Mouse (Mus musculus) heart, embryonic 14.5 days (tissue): ENCODE results near the gene Vmn1r104. TPM values are rescaled to one million over a fixed set of nuclear protein-coding genes. Genes with fewer than 3 reads are reported as not detected.
"Not testable (repeated sequence)": the region's sequence is repeated elsewhere in the genome, so short reads cannot be mapped to it uniquely, and the experiment has no call there.

Experiments
- ATAC-seq: fragments of 200-750 bp; cut with Nextera tagmentation; 2 replicates; pipeline ENCODE4 v1.8.0; 2017; ENCODE audit warnings: low read depth, moderate TSS enrichment; ENCODE audit not compliant: insufficient number of reproducible peaks, insufficient read depth, low FRiP score
- H3K27ac ChIP-seq, 2 experiments: fragments of 200-500 bp in 1 of 2; fragments of 300-500 bp in 1 of 2; sonication (generic) in 1 of 2; replicated peaks in 1 of 2; 2 replicates each; pipeline ENCODE4 v1.5.1; 2012 to 2014; ENCODE audit warnings: low read depth in 2 of 2, low read length in 2 of 2, control low read depth in 1 of 2, mild to moderate bottlenecking in 1 of 2, mixed read lengths in 1 of 2; ENCODE audit not compliant: control insufficient read depth in 1 of 2, insufficient read depth in 1 of 2
- H3K27me3 ChIP-seq: fragments of 300-500 bp; sonication (generic); 2 replicates; pipeline ENCODE4 v1.6.1; 2014; ENCODE audit warnings: mild to moderate bottlenecking, low read length, control low read depth; ENCODE audit not compliant: control insufficient read depth, insufficient read depth
- H3K36me3 ChIP-seq: fragments of 300-500 bp; sonication (generic); 2 replicates; pipeline ENCODE4 v1.6.1; 2014; ENCODE audit warnings: mild to moderate bottlenecking, control low read depth, low read length, mixed read lengths; ENCODE audit not compliant: control insufficient read depth, insufficient read depth
- H3K4me1 ChIP-seq, 2 experiments: fragments of 200-500 bp in 1 of 2; fragments of 300-500 bp in 1 of 2; sonication (generic) in 1 of 2; 2 replicates each; pipeline ENCODE4 v1.6.1; 2012 to 2014; ENCODE audit warnings: low read length in 2 of 2, control low read depth in 1 of 2, mixed read lengths in 1 of 2; ENCODE audit not compliant: control insufficient read depth in 2 of 2, insufficient read depth in 2 of 2
- H3K4me2 ChIP-seq: fragments of 300-500 bp; sonication (generic); 2 replicates; pipeline ENCODE4 v1.6.1; 2014; ENCODE audit warnings: mild to moderate bottlenecking, low read length
- H3K4me3 ChIP-seq, 2 experiments: fragments of 200-500 bp in 1 of 2; fragments of 300-500 bp in 1 of 2; sonication (generic) in 1 of 2; 2 replicates each; pipeline ENCODE4 v1.5.1; 2012 to 2014; ENCODE audit warnings: low read length in 2 of 2, mild to moderate bottlenecking in 2 of 2, control low read depth in 1 of 2, low read depth in 1 of 2, moderate library complexity in 1 of 2; ENCODE audit not compliant: control insufficient read depth in 1 of 2, insufficient read depth in 1 of 2
- H3K9ac ChIP-seq: fragments of 300-500 bp; sonication (generic); 2 replicates; pipeline ENCODE4 v1.6.1; 2014; ENCODE audit warnings: mild to moderate bottlenecking, low read length
- H3K9me3 ChIP-seq: fragments of 300-500 bp; sonication (generic); 2 replicates; pipeline ENCODE4 v1.6.1; 2016; ENCODE audit warnings: low read length, control low read depth; ENCODE audit not compliant: control insufficient read depth
- WGBS: fragments of 180-500 bp; shearing (Covaris S2); extraction: QIAGEN DNeasy Blood & Tissue Kit; methylation state at CpG from one replicate; pipeline ENCODE4 v1.1.7; 2014; 5-methylcytosine and 5-hydroxymethylcytosine counted together
- polyA plus RNA-seq: library from polyadenylated mRNA; unstranded; fragments of >200 nt; fragmentation: Nextera tagmentation; extraction: Ambion mirVana; gene quantifications from 2 replicates; pipeline ENCODE4 v1.2.1, GENCODE M21; 2014

The Vmn1r104 gene
- not detected in 2 replicates for polyA plus RNA-seq

DNA sequence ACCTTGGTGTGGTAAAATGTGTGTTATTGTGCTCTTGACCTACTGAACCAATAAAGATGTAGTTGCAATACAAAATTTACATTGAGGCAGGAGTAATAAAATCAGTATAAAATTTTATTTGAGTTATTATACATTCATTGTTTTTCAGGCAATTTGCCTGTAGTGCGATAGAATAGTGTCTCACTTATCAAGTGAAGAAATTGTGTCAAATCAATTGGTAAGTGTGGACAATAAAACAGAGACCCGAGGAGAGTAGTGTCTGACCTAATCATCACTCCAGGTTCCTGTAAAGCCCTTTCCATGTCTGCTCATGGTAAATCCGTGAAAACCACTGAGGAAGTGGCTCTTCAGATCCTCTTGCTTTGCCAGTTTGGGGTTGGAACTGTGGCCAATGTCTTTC, at the start of gene Vmn1r104:
Gene Vmn1r104 (plus strand): TSS at position 301 of the 400 bp plus-strand sequence.
- not testable (repeated sequence) for H3K27ac ChIP-seq, H3K4me1 ChIP-seq, H3K9me3 ChIP-seq, H3K4me2 ChIP-seq, H3K36me3 ChIP-seq, H3K4me3 ChIP-seq, H3K9ac ChIP-seq, H3K27me3 ChIP-seq, ATAC-seq
- no CpG with 5 or more reads among the region's 3 CpGs for WGBS

DNA sequence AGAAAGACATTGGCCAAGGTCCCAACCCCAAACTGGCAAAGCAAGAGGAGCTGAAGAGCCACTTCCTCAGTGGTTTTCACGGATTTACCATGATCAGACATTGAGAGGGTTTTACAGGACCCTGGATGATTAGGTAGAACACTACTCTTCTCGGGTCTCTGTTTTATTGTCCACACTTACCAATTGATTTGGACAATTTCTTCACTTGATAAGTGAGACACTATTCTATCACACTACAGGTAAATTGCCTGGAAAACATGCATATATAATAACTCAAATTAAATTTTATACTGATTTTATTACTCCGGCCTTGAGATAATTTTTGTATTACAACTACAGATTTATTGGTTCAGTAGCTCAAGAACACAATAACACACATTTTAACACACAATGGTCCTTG, 23.2 kb upstream of the Vmn1r104 start, which contains the start of gene Vmn1r103:
Gene Vmn1r103 (minus strand): TSS at position 101 of the 400 bp plus-strand sequence.
- WGBS = no CpG with 5 or more reads among the region's 3 CpGs
- H3K36me3 ChIP-seq, ATAC-seq, H3K27ac ChIP-seq, H3K4me1 ChIP-seq, H3K27me3 ChIP-seq, H3K9ac ChIP-seq, H3K9me3 ChIP-seq, H3K4me2 ChIP-seq, H3K4me3 ChIP-seq: not testable (repeated sequence)

DNA sequence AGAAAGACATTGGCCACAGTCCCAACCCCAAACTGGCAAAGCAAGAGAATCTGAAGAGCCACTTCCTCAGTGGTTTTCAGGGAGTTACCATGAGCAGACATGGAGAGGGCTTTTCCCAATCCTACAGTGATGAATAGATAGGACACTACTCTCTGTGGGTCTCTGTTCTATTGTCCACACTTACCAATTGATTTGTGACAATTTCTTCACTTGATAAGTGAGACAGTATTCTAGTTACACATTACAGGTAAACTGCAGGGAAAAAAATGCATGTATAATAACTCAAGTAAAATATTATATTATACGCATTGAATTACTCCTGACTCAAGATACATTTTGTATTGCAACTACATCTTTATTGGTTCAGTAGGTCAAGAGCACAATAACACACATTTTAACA, 12.0 kb downstream of the Vmn1r104 start, which contains the start of gene Gm5726:
Gene Gm5726 (minus strand): TSS at position 101 of the 400 bp plus-strand sequence.
- not testable (repeated sequence) for H3K27ac ChIP-seq

DNA sequence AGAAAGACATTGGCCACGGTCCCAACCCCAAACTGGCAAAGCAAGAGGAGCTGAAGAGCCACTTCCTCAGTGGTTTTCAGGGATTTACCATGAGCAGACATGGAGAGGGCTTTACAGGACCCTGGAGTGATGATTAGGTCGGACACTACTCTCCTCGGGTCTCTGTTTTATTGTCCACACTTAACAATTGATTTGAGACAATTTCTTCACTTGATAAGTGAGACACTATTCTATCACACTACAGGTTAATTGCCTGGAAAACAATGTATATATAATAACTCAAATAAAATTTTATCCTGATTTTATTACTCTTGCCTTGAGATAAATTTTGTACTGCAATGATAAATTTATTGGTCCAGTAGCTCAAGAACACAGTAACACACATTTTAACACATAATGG, 42.5 kb downstream of the Vmn1r104 start, which contains the start of gene Gm4141:
Gene Gm4141 (minus strand): TSS at position 101 of the 400 bp plus-strand sequence.
- not testable (repeated sequence) for ATAC-seq, H3K36me3 ChIP-seq, H3K9me3 ChIP-seq, H3K27ac ChIP-seq, H3K4me3 ChIP-seq, H3K27me3 ChIP-seq, H3K4me1 ChIP-seq, H3K4me2 ChIP-seq, H3K9ac ChIP-seq
- WGBS = no CpG with 5 or more reads among the region's 3 CpGs

More for the DNA sequence above, 12.0 kb downstream of the Vmn1r104 start, which contains the start of gene Gm5726:
- not testable (repeated sequence) for H3K4me3 ChIP-seq, H3K9ac ChIP-seq, H3K4me1 ChIP-seq, H3K36me3 ChIP-seq, H3K4me2 ChIP-seq, H3K9me3 ChIP-seq, ATAC-seq, H3K27me3 ChIP-seq
- no CpG with 5 or more reads among the region's 1 CpGs for WGBS

Other genes starting within 250 kb of the Vmn1r104 start
- not detected in 2 replicates for gene Gm4133, start 199.8 kb upstream of the Vmn1r104 start, polyA plus RNA-seq
- not detected in 2 replicates for gene Gm5728, start 158.4 kb upstream of the Vmn1r104 start, polyA plus RNA-seq
- not detected in 2 replicates for gene Vmn1r100, start 115.9 kb upstream of the Vmn1r104 start, polyA plus RNA-seq
- not detected in 2 replicates for gene Vmn1r101, start 91.2 kb upstream of the Vmn1r104 start, polyA plus RNA-seq
- gene Gm10670, start 58.9 kb upstream of the Vmn1r104 start, polyA plus RNA-seq = not detected in 2 replicates
- gene Vmn1r103, start 23.3 kb upstream of the Vmn1r104 start, polyA plus RNA-seq = not detected in 2 replicates
- not detected in 2 replicates for gene Gm5726, start 11.9 kb downstream of the Vmn1r104 start, polyA plus RNA-seq
- not detected in 2 replicates for gene Gm4141, start 42.4 kb downstream of the Vmn1r104 start, polyA plus RNA-seq
- gene Gm4513, start 65.2 kb downstream of the Vmn1r104 start, polyA plus RNA-seq = not detected in 2 replicates
- gene Vmn1r107, start 135.1 kb downstream of the Vmn1r104 start, polyA plus RNA-seq = not detected in 2 replicates
- not detected in 2 replicates for gene Vmn1r111, start 169.4 kb downstream of the Vmn1r104 start, polyA plus RNA-seq
- gene Gm10668, start 196.8 kb downstream of the Vmn1r104 start, polyA plus RNA-seq = not detected in 2 replicates
- not detected in 2 replicates for gene Vmn1r112, start 237.3 kb downstream of the Vmn1r104 start, polyA plus RNA-seq